Mouse (Mus musculus): ENCODE data around the gene Son. TPM values are rescaled to one million over a fixed set of nuclear protein-coding genes. Genes with fewer than 3 reads are reported as not detected.

The Son gene
- polyA plus RNA-seq, 1 experiment from 2014 or later: 101 TPM

GRCm38 (mm10) chr16:91611248-91611647 lies 36.1 kb upstream of the Son start:
- no peak overlapping the region for H3K9ac ChIP-seq (ENCODE audit: low read depth, low read length)

GRCm38 (mm10) chr16:91612525-91612924 lies 34.8 kb upstream of the Son start:
- H3K27ac ChIP-seq (ENCODE audit: low read depth, low read length): no peak overlapping the region
- H3K4me3 ChIP-seq (ENCODE audit: low read depth, low read length): no peak overlapping the region
- no peaks in the 10 kb centered on the region for H3K4me1 ChIP-seq (replicated peaks; ENCODE audit: control insufficient read depth, insufficient read depth, low read length)
- ATAC-seq (replicated peaks; ENCODE audit: low FRiP score): no peak
- H3K4me2 ChIP-seq: no peak overlapping the region
- no peaks in the 10 kb centered on the region for H3K9me3 ChIP-seq (ENCODE audit: control insufficient read depth, low read length)
- H3K9ac ChIP-seq (ENCODE audit: low read depth, low read length): no peak overlapping the region
- WGBS: 82% methylated on average over 5 of the region's 5 CpGs
- DNase-seq (ENCODE audit: low spot score): no peak
- H3K27me3 ChIP-seq (replicated peaks; ENCODE audit: control insufficient read depth, insufficient read depth, low read length): no peaks in the 10 kb centered on the region
- H3K36me3 ChIP-seq (ENCODE audit: control insufficient read depth, insufficient read depth, low read length): no peaks in the 10 kb centered on the region

More at GRCm38 (mm10) chr16:91611248-91611647, 36.1 kb upstream of the Son start:
- Histone ChIP-seq H3K27ac (ENCODE audit: low read depth, low read length) (no peak overlapping the region), H3K4me3 (ENCODE audit: low read depth, low read length) (no peak overlapping the region), H3K4me2 (no peak overlapping the region), H3K36me3 (ENCODE audit: control insufficient read depth, insufficient read depth, low read length) (no peaks in the 10 kb centered on the region), H3K4me1 (replicated peaks; ENCODE audit: control insufficient read depth, insufficient read depth, low read length) (no peaks in the 10 kb centered on the region), H3K9me3 (ENCODE audit: control insufficient read depth, low read length) (no peaks in the 10 kb centered on the region), H3K27me3 (replicated peaks; ENCODE audit: control insufficient read depth, insufficient read depth, low read length) (no peaks in the 10 kb centered on the region)
- ATAC-seq (replicated peaks; ENCODE audit: low FRiP score) (no peak), DNase-seq (ENCODE audit: low spot score) (no peak)
- 60% methylated on average over 11 of the region's 11 CpGs for WGBS

GRCm38 (mm10) chr16:91614552-91614951 lies 32.8 kb upstream of the Son start:
- H3K27me3 ChIP-seq (replicated peaks; ENCODE audit: control insufficient read depth, insufficient read depth, low read length): no peaks in the 10 kb centered on the region
- WGBS: 82% methylated on average over 6 of the region's 6 CpGs
- no peak for DNase-seq (ENCODE audit: low spot score)
- H3K4me3 ChIP-seq (ENCODE audit: low read depth, low read length): no peak overlapping the region
- no peaks in the 10 kb centered on the region for H3K36me3 ChIP-seq (ENCODE audit: control insufficient read depth, insufficient read depth, low read length)
- H3K9ac ChIP-seq (ENCODE audit: low read depth, low read length): no peak overlapping the region
- H3K9me3 ChIP-seq (ENCODE audit: control insufficient read depth, low read length): no peaks in the 10 kb centered on the region
- ATAC-seq (replicated peaks; ENCODE audit: low FRiP score): no peak
- no peak overlapping the region for H3K27ac ChIP-seq (ENCODE audit: low read depth, low read length)
- H3K4me1 ChIP-seq (replicated peaks; ENCODE audit: control insufficient read depth, insufficient read depth, low read length): no peaks in the 10 kb centered on the region
- no peak overlapping the region for H3K4me2 ChIP-seq

GRCm38 (mm10) chr16:91618511-91619501 lies 28.5 kb upstream of the Son start, which contains the start of gene Dnajc28:
Dnajc28 (minus strand) TSS chr16:91619026.
- no peaks in the 10 kb centered on the region for H3K4me1 ChIP-seq (replicated peaks; ENCODE audit: control insufficient read depth, insufficient read depth, low read length)
- peak within 1 kb of the TSS; percentile 82 for H3K9ac ChIP-seq (ENCODE audit: low read depth, low read length)
- peak within 1 kb of the TSS; percentile 73 for H3K4me3 ChIP-seq (ENCODE audit: low read depth, low read length)
- WGBS: 9% methylated on average over 39 of the region's 39 CpGs
- DNase-seq (ENCODE audit: low spot score) (peak; percentile 76), ATAC-seq (replicated peaks; ENCODE audit: low FRiP score) (peak; percentile 91)
- no peaks in the 10 kb centered on the region for H3K9me3 ChIP-seq (ENCODE audit: control insufficient read depth, low read length)
- no peaks in the 10 kb centered on the region for H3K27me3 ChIP-seq (replicated peaks; ENCODE audit: control insufficient read depth, insufficient read depth, low read length)
- H3K27ac ChIP-seq (ENCODE audit: low read depth, low read length): no peak within 1 kb of the TSS
- peaks cover 32% of the 10 kb centered on the region for H3K36me3 ChIP-seq (ENCODE audit: control insufficient read depth, insufficient read depth, low read length)
- H3K4me2 ChIP-seq: peak within 1 kb of the TSS; percentile 95

- DNase-seq (ENCODE audit: low spot score): no peak
- Histone ChIP-seq H3K9ac (ENCODE audit: low read depth, low read length) (no peak overlapping the region), H3K27me3 (replicated peaks; ENCODE audit: control insufficient read depth, insufficient read depth, low read length) (no peaks in the 10 kb centered on the region), H3K4me1 (replicated peaks; ENCODE audit: control insufficient read depth, insufficient read depth, low read length) (no peaks in the 10 kb centered on the region), H3K4me2 (no peak overlapping the region), H3K9me3 (ENCODE audit: control insufficient read depth, low read length) (no peaks in the 10 kb centered on the region), H3K36me3 (ENCODE audit: control insufficient read depth, insufficient read depth, low read length) (peaks cover 41% of the 10 kb centered on the region), H3K27ac (ENCODE audit: low read depth, low read length) (no peak overlapping the region), H3K4me3 (ENCODE audit: low read depth, low read length) (no peak overlapping the region)
- ATAC-seq (replicated peaks; ENCODE audit: low FRiP score): no peak
- 93% methylated on average over 5 of the region's 5 CpGs for WGBS
Observed at GRCm38 (mm10) chr16:91620185-91620584, 27.1 kb upstream of the Son start.

- no peaks in the 10 kb centered on the region for H3K4me1 ChIP-seq (replicated peaks; ENCODE audit: control insufficient read depth, insufficient read depth, low read length)
- no peaks in the 10 kb centered on the region for H3K9me3 ChIP-seq (ENCODE audit: control insufficient read depth, low read length)
- H3K36me3 ChIP-seq (ENCODE audit: control insufficient read depth, insufficient read depth, low read length): peaks cover 42% of the 10 kb centered on the region
Observed at GRCm38 (mm10) chr16:91620991-91621390, 26.3 kb upstream of the Son start.

GRCm38 (mm10) chr16:91623074-91623473 lies 24.2 kb upstream of the Son start:
- H3K27ac ChIP-seq (ENCODE audit: low read depth, low read length): no peak overlapping the region; the same call in 1 of the 2 replicates
- DNase-seq (ENCODE audit: low spot score) (no peak), ATAC-seq (replicated peaks; ENCODE audit: low FRiP score) (no peak)
- no peaks in the 10 kb centered on the region for H3K27me3 ChIP-seq (replicated peaks; ENCODE audit: control insufficient read depth, insufficient read depth, low read length)
- no peak overlapping the region for H3K9ac ChIP-seq (ENCODE audit: low read depth, low read length)
- no peak overlapping the region for H3K4me2 ChIP-seq
- H3K4me1 ChIP-seq (replicated peaks; ENCODE audit: control insufficient read depth, insufficient read depth, low read length): no peaks in the 10 kb centered on the region
- H3K36me3 ChIP-seq (ENCODE audit: control insufficient read depth, insufficient read depth, low read length): peaks cover 55% of the 10 kb centered on the region
- H3K4me3 ChIP-seq (ENCODE audit: low read depth, low read length): no peak overlapping the region
- 93% methylated on average over 9 of the region's 9 CpGs for WGBS
- no peaks in the 10 kb centered on the region for H3K9me3 ChIP-seq (ENCODE audit: control insufficient read depth, low read length)

More at GRCm38 (mm10) chr16:91620991-91621390, 26.3 kb upstream of the Son start:
- ATAC-seq (replicated peaks; ENCODE audit: low FRiP score) (no peak), DNase-seq (ENCODE audit: low spot score) (no peak)
- Histone ChIP-seq H3K27me3 (replicated peaks; ENCODE audit: control insufficient read depth, insufficient read depth, low read length) (no peaks in the 10 kb centered on the region), H3K9ac (ENCODE audit: low read depth, low read length) (no peak overlapping the region), H3K27ac (ENCODE audit: low read depth, low read length) (no peak overlapping the region), H3K4me3 (ENCODE audit: low read depth, low read length) (no peak overlapping the region), H3K4me2 (no peak overlapping the region)
- WGBS: 93% methylated on average over 11 of the region's 11 CpGs

- Histone ChIP-seq H3K36me3 (ENCODE audit: control insufficient read depth, insufficient read depth, low read length) (peaks cover 63% of the 10 kb centered on the region), H3K9me3 (ENCODE audit: control insufficient read depth, low read length) (no peaks in the 10 kb centered on the region), H3K27ac (ENCODE audit: low read depth, low read length) (no peak overlapping the region), H3K4me1 (replicated peaks; ENCODE audit: control insufficient read depth, insufficient read depth, low read length) (no peaks in the 10 kb centered on the region), H3K4me2 (no peak overlapping the region), H3K9ac (ENCODE audit: low read depth, low read length) (no peak overlapping the region), H3K4me3 (ENCODE audit: low read depth, low read length) (no peak overlapping the region), H3K27me3 (replicated peaks; ENCODE audit: control insufficient read depth, insufficient read depth, low read length) (no peaks in the 10 kb centered on the region)
- DNase-seq (ENCODE audit: low spot score) (no peak), ATAC-seq (replicated peaks; ENCODE audit: low FRiP score) (no peak)
- 84% methylated on average over 7 of the region's 7 CpGs for WGBS
Observed at GRCm38 (mm10) chr16:91627831-91628230, 19.5 kb upstream of the Son start.

- 88% methylated on average over 3 of the region's 3 CpGs for WGBS
- H3K9me3 ChIP-seq (ENCODE audit: control insufficient read depth, low read length): no peaks in the 10 kb centered on the region
- H3K27ac ChIP-seq (ENCODE audit: low read depth, low read length): no peak overlapping the region
- no peak for DNase-seq (ENCODE audit: low spot score)
- H3K36me3 ChIP-seq (ENCODE audit: control insufficient read depth, insufficient read depth, low read length): peaks cover 61% of the 10 kb centered on the region
- no peak overlapping the region for H3K4me2 ChIP-seq
- no peaks in the 10 kb centered on the region for H3K27me3 ChIP-seq (replicated peaks; ENCODE audit: control insufficient read depth, insufficient read depth, low read length)
- H3K4me3 ChIP-seq (ENCODE audit: low read depth, low read length): no peak overlapping the region
- ATAC-seq (replicated peaks; ENCODE audit: low FRiP score): no peak
- H3K4me1 ChIP-seq (replicated peaks; ENCODE audit: control insufficient read depth, insufficient read depth, low read length): no peaks in the 10 kb centered on the region
- H3K9ac ChIP-seq (ENCODE audit: low read depth, low read length): no peak overlapping the region
Observed at GRCm38 (mm10) chr16:91628673-91629072, 18.6 kb upstream of the Son start.

All from liver, embryonic 11.5 days (tissue).